Comparison of ENCODE assay signal across 8 mouse cellular contexts in the genomic region with DNA sequence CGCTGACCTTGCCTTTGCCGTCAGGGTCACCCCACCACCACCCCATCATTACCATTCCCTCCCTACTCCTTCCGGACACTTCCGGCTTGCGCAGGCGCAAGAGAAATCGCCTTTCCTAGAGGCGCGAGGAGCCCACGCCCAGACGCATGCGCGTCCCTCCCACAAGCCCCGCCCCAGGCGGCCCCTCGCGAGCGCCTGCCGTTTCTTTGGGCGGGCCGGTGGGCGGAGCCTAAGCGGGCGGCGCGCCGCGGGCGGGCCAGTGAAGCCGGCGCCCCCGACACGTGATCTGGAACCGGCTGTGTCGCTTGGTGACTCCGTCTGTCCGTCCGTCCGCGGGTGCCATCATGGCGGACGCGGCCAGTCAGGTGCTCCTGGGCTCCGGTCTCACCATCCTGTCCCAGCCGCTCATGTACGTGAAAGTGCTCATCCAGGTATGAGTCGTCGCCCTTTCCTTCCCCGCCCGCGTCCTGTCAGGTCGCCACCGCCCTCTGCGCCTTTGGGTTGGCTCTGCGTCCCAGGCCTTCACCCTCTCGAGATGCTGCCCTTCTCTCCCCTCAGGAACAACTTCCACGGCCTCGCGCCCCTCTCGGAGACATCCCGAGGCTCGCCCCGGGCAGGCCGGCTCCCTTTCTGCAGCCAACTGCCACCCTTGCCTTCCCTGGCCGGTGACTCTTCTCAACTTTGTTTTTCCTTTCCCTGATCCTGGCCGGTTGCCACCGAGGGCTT. TPM values are rescaled to one million over a fixed set of nuclear protein-coding genes. Genes with fewer than 3 reads are reported as not detected.
DNase-seq lines count a peak whose midpoint lies in the region; ATAC-seq lines count a peak whose summit lies in the region.

A gene (plus strand): TSS at position 201 of the 726 bp plus-strand sequence.

- peaks cover 10% of the 10 kb centered on the region for H3K36me3 ChIP-seq in hindbrain, embryonic 11.5 days (ENCODE audit: control insufficient read depth, insufficient read depth, low read length)

- H3K4me1 ChIP-seq in hindbrain, embryonic 11.5 days (replicated peaks; ENCODE audit: control insufficient read depth, insufficient read depth, low read length), result no peaks in the 10 kb centered on the region; the same call in 1 of the 2 replicates

- no peaks in the 10 kb centered on the region for H3K27me3 ChIP-seq in hindbrain, embryonic 11.5 days (ENCODE audit: control insufficient read depth, insufficient read depth, low read length)

- under 1% methylated on average over 57 of the region's 67 CpGs for WGBS in hindbrain, embryonic 11.5 days

- H3K4me2 ChIP-seq in hindbrain, embryonic 11.5 days (replicated peaks; ENCODE audit: low read depth, low read length), result peak within 1 kb of the TSS; percentile 58

- peak within 1 kb of the TSS; percentile 72 for H3K4me3 ChIP-seq in hindbrain, embryonic 11.5 days (ENCODE audit: low read depth, low read length)

- H3K27ac ChIP-seq in hindbrain, embryonic 11.5 days (ENCODE audit: low read depth, low read length), result peak within 1 kb of the TSS; percentile 59

- peak within 1 kb of the TSS; percentile 79 for H3K9ac ChIP-seq in hindbrain, embryonic 11.5 days (ENCODE audit: low read depth, low read length)

- DNase-seq in Muller cell, postnatal 12 days (ENCODE audit: inconsistent ontology term), result peak; percentile 99
- peak; percentile 99 for DNase-seq in cerebellum, adult 9-11 months
- peak; percentile 95 to 98 for DNase-seq in frontal cortex, adult 2 months (ENCODE audit: extremely low spot score in 1 of 2, low spot score in 1 of 2)
- DNase-seq in hindbrain, embryonic 11.5 days (ENCODE audit: low spot score), result peak; percentile 99
- peak; percentile 98 to 99 for DNase-seq in layer of hippocampus, postnatal 10 days (ENCODE audit: low spot score in 2 of 2)
- DNase-seq in lung, postnatal 10 days, result peak; percentile 99
- peak; percentile 99 for DNase-seq in ovary, postnatal 36 days (ENCODE audit: low spot score)
- DNase-seq in thymus, postnatal 25 days, result peak; percentile 98

- H3K9me3 ChIP-seq in hindbrain, embryonic 11.5 days (ENCODE audit: control insufficient read depth, low read length), result no peaks in the 10 kb centered on the region

- ATAC-seq in hindbrain, embryonic 11.5 days (ENCODE audit: low FRiP score), result peak; percentile 98

RNA-seq across cellular contexts. Expression of the gene that starts here (rescaled TPM):
- polyA plus RNA-seq in frontal cortex, adult 2 months (2012; rRNA removed), result 137 and 149 TPM in 2 replicates
- 284 TPM in 2 replicates for polyA plus RNA-seq in hindbrain, embryonic 11.5 days (2014; fragmentation: Nextera tagmentation; extraction: Ambion mirVana)
- 100 to 1,000 TPM; 141 to 156 TPM for total RNA-seq in layer of hippocampus, postnatal 10 days (2021)

Comparison
In these comparisons a context has a peak if more than half of its experiments do, and no peak if none do; other contexts are left out.
1. Peak in every context shown above with its lines: DNase-seq, ATAC-seq, H3K4me3 ChIP-seq and H3K27ac ChIP-seq.